Mouse (Mus musculus) macrophage (primary cell): ENCODE measurements around the gene Parp1. TPM values are rescaled to one million over a fixed set of nuclear protein-coding genes. Genes with fewer than 3 reads are reported as not detected.
"Not testable (repeated sequence)": the region's sequence is repeated elsewhere in the genome, so short reads cannot be mapped to it uniquely, and the experiment has no call there.

Experiments
- H3K27ac ChIP-seq: fragments of 350-480 bp; formaldehyde crosslinking; 2 replicates; pipeline ENCODE4 v1.9.0; 2021
- H3K36me3 ChIP-seq: fragments of 350-480 bp; formaldehyde crosslinking; 2 replicates; pipeline ENCODE4 v1.9.0; 2021; ENCODE audit errors: inconsistent target
- H3K4me3 ChIP-seq: fragments of 350-480 bp; formaldehyde crosslinking; 2 replicates; pipeline ENCODE4 v1.9.0; 2021; ENCODE audit errors: inconsistent target
- H3K79me2 ChIP-seq: fragments of 350-480 bp; formaldehyde crosslinking; 2 replicates; pipeline ENCODE4 v1.9.0; 2021; ENCODE audit errors: inconsistent target
- WGBS: methylation state at CpG from one replicate; pipeline ENCODE4 v1.1.7; 2026; ENCODE audit warnings: inconsistent platforms; ENCODE audit not compliant: missing documents; 5-methylcytosine and 5-hydroxymethylcytosine counted together
- polyA plus RNA-seq: library from polyadenylated mRNA; stranded (reverse); fragments of 250-400 nt; gene quantifications from 3 replicates; pipeline ENCODE4 v1.2.4, GENCODE M21; 2018; ENCODE audit warnings: inconsistent platforms

The Parp1 gene
- polyA plus RNA-seq, 1 experiment from 2014 or later, result 59.5 TPM

DNA sequence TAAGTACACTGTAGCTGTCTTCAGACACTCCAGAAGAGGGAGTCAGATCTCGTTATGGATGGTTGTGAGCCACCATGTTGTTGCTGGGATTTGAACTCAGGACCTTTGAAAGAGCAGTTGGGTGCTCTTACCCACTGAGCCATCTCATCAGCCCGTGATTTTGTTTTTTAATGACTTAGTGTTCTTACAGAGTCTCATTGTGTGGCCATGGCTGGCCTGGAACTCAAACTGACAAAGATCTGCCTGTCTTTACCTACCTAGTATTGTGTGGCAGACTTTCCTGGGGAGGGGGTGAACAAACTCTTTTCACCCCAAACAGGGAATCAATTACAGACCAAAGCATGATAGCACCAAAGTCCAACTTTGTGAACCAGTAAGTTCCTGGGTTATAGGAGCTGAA, 69.1 kb downstream of the Parp1 start:
- WGBS, result 90% methylated on average over 2 of the region's 2 CpGs
- H3K79me2 ChIP-seq, result peaks cover 12% of the 10 kb centered on the region
- not testable (repeated sequence) for H3K4me3 ChIP-seq, H3K27ac ChIP-seq, H3K36me3 ChIP-seq

DNA sequence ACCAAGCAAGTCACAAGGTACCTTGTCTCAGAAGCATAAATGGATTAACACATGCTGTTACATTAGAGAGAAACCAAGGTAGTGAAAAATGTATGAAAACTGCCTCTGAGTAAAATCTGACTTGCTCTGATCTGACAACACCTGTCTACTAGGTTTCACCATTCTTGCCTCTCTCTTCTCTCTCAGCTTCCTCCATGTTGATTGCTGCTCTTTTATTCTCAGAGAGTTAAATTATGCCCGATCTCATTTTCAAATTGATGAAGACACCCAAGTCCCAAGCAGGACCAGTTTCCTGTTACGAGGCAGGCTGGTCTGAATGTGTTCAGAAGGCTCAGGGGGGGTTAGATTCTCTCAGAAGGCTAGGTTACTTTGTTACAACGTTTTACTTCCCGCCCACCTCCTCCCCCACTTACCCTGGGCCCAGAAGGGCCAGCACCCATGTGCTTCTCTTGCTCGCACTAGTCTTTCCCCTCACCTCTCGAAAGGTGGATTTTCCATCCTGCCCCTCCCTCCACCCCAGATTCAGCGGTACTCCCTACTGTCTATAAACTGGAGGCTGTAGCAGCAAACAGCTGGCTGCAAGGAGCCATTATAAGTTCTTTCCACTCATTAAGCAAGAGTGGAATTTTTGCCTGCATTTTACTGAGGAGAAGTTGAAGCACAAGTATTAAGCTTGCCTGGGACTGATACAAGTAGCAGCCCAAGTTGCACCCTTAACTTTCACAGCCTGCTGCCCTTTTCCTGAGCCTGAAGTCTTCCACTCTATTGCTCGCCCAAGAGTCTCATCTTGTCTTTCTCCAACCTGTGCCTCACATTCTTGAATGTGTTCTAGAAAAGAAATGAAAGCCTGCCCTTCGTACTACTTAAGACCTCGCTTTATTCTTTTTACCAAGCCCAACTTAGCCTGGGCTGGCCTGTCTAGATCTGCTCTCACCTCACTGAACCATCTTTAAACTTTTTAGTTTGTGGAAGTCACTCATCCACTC, 71.0 kb downstream of the Parp1 start:
- H3K36me3 ChIP-seq, result no peaks in the 10 kb centered on the region
- H3K27ac ChIP-seq, result peak overlapping the region; percentile 39
- peaks cover 31% of the 10 kb centered on the region for H3K79me2 ChIP-seq
- H3K4me3 ChIP-seq, result peak overlapping the region; percentile 40
- WGBS, result 88% methylated on average over 10 of the region's 10 CpGs

DNA sequence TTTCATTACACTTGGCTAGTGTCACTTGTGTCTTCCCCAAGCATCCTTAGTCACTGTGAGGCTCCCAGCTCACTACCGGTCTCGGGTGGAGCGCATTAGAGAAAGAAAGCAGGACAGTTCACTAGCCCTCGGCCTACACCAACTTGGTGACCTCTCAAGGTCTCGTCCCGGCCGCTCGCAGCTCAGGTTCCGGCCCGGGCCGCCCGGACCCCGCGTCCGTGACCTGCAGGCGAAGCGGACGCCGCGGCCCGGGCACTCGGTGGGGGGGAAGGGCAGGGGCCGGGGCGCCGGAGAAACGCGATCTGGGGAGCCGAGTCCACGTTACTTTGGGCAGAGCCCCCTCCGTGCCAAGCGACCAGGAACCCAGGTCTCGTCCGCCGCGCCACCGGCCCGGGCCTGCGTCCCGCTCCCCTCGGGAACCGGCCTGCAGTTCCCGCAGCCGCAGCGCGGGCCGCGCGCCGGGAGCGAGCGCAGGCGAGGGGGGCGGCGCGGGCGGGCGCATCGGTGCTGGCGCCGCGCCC, 71.9 kb downstream of the Parp1 start:
- peak overlapping the region; percentile 39 for H3K27ac ChIP-seq
- H3K36me3 ChIP-seq, result no peaks in the 10 kb centered on the region
- 0% methylated on average over 46 of the region's 61 CpGs for WGBS
- H3K79me2 ChIP-seq, result peaks cover 41% of the 10 kb centered on the region
- peak overlapping the region; percentile 40 for H3K4me3 ChIP-seq

DNA sequence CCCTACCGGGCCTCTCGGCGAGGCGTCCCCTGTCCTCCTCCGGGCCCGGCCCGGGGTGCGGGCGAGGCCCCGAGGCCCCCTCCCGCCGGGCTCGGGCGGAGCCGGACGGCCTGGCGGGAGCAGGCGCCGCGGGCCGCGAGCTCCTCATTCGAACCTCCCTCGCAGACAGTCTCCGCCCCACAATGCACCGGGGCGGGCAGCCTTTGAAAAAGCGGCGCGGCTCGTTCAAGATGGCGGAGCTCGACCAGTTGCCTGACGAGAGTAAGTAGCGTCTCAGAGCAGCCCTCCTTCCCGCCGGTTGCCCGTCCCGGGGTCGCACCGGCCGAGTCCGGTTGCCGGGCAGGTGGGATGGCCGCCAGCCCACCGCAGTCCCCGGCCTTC, 72.4 kb downstream of the Parp1 start, which contains the start of gene Lin9:
Gene Lin9 (plus strand): TSS at position 14 of the 381 bp plus-strand sequence.
- H3K4me3 ChIP-seq, result peak within 1 kb of the TSS; percentile 72
- peak within 1 kb of the TSS; percentile 44 for H3K27ac ChIP-seq
- H3K36me3 ChIP-seq, result no peaks in the 10 kb centered on the region
- peaks cover 46% of the 10 kb centered on the region for H3K79me2 ChIP-seq
- under 1% methylated on average over 47 of the region's 47 CpGs for WGBS

DNA sequence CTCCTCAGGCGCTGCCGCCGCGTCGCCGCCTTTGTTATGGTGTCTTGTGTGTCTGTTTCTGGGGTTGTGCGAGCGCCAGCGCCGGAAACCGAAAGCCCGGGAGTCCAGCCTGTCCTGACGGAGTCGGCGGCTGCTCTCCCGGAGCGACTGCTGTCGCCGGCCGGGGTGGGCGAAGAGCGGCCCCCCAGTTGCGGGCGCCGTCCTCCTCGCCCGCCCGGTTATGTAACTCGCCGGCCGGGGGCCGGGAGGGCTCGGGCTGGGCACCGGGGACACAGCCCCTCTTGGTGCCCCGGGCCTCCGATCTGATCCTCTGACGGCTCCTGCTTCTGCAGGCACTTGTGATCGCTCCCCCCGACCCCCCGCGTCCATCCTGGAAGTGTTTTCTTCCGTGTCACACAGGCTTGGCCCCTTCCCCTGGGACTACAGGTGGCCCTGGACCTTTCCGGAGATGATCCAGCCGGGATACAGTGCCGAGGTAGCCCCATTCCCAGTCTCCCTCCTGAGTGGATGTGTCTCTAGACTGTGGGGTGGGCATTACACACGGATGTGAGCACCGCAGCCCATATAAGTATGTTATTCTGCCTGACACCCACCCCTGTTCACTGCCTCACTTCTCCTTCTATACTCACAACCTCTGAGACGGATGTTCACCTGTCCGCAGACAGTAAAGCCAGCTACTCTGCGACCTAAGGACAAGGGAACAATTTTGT, 72.9 kb downstream of the Parp1 start:
- H3K36me3 ChIP-seq, result no peaks in the 10 kb centered on the region
- H3K27ac ChIP-seq, result peak overlapping the region; percentile 44
- H3K4me3 ChIP-seq, result peak overlapping the region; percentile 72
- WGBS, result 0% methylated on average over 34 of the region's 50 CpGs
- H3K79me2 ChIP-seq, result peaks cover 51% of the 10 kb centered on the region

DNA sequence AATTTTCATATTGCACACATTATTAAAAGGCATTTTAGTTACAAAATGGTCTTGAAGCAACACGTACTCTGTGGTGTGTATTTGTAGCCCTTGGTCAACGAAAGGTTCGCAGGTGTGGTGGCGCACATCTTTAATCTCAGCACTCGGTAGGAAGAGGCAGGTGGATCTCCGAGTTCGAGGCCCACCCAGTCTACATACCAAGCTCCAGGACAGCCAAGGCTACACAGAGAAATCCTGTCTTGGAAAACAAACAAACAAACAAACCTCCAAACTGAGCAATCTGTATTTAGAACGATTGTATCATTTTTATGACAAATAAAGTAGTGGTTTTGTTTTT, 73.5 kb downstream of the Parp1 start:
- H3K27ac ChIP-seq, result no peak overlapping the region
- 50% methylated on average over 8 of the region's 8 CpGs for WGBS
- H3K36me3 ChIP-seq, result no peaks in the 10 kb centered on the region
- peak overlapping the region; percentile 72 for H3K4me3 ChIP-seq
- peaks cover 56% of the 10 kb centered on the region for H3K79me2 ChIP-seq

Other genes with a start within 250 kb of the Parp1 start
- 43.7 to 63.0 TPM (median 46.1 TPM) in 3 replicates for gene Itpkb, start 238.4 kb upstream of the Parp1 start, polyA plus RNA-seq
- gene Stum, start 85.4 kb upstream of the Parp1 start, polyA plus RNA-seq, result 0.05 to 0.09 TPM in 2 of 3 replicates, not detected in the other
- gene Lin9, start 72.2 kb downstream of the Parp1 start, polyA plus RNA-seq, result 7.8 to 13.0 TPM (median 9.6 TPM) in 3 replicates
- gene Mixl1, start 128.1 kb downstream of the Parp1 start, polyA plus RNA-seq, result 0.09 to 0.10 TPM in 2 of 3 replicates, not detected in the other
- gene Acbd3, start 157.1 kb downstream of the Parp1 start, polyA plus RNA-seq, result 37.0 to 52.8 TPM (median 46.2 TPM) in 3 replicates
- 677 to 1,075 TPM (median 721 TPM) in 3 replicates for gene H3f3a, start 245.0 kb downstream of the Parp1 start, polyA plus RNA-seq